Mouse (Mus musculus) central nervous system, embryonic 14 days (tissue): ENCODE data around the gene Gm17304. TPM values are rescaled to one million over a fixed set of nuclear protein-coding genes. Genes with fewer than 3 reads are reported as not detected.

Experiments
- polyA plus RNA-seq: library from polyadenylated mRNA; depleted of rRNA; stranded (reverse); fragments of >200 nt; gene quantifications from 2 replicates; pipeline ENCODE4 v1.2.3, GENCODE M21; 2012; rRNA removed

The Gm17304 gene
- not detected in 2 replicates for polyA plus RNA-seq

GRCm38 (mm10) chr5:106608798-106609197 lies at the start of gene Gm17304:
TSS of gene Gm17304 (plus strand) at chr5:106609098.

Other genes starting within 250 kb of the Gm17304 start
- 15.0 and 16.9 TPM in 2 replicates for gene Barhl2, start 150.9 kb upstream of the Gm17304 start, polyA plus RNA-seq
- 39.5 and 44.9 TPM in 2 replicates for gene Zfp644, start 88.2 kb downstream of the Gm17304 start, polyA plus RNA-seq